Mouse (Mus musculus) E14TG2a.4 (cell line): ENCODE measurements around the gene Mbnl2.

Experiments
- H3K27me3 ChIP-seq: 2 replicates; pipeline ENCODE4 v1.6.1; 2014; ENCODE audit warnings: low read length, control low read depth; ENCODE audit not compliant: insufficient read depth
- H3K36me3 ChIP-seq: 2 replicates; pipeline ENCODE4 v1.6.1; 2014; ENCODE audit warnings: low read length, control low read depth; ENCODE audit not compliant: insufficient read depth
- H3K4me1 ChIP-seq: replicated peaks from 2 replicates; pipeline ENCODE4 v1.6.1; 2014; ENCODE audit warnings: low read depth, low read length, control low read depth
- H3K4me3 ChIP-seq: replicated peaks from 2 replicates; pipeline ENCODE4 v1.5.1; 2014; ENCODE audit warnings: mild to moderate bottlenecking, low read length
- H3K9me3 ChIP-seq: 2 replicates; pipeline ENCODE4 v1.6.1; 2014; ENCODE audit warnings: low read length, control low read depth
- CTCF ChIP-seq: conservative IDR thresholded peaks from 2 replicates; pipeline ENCODE4 v1.5.1; 2014; ENCODE audit warnings: low read length
- NANOG ChIP-seq: IDR thresholded peaks from 2 replicates; pipeline ENCODE4 v1.6.1; 2014; ENCODE audit warnings: borderline replicate concordance, low read length, mixed read lengths
- POU5F1 ChIP-seq: IDR thresholded peaks from 2 replicates; pipeline ENCODE4 v1.6.1; 2014; ENCODE audit warnings: low read length, borderline replicate concordance

Gene Mbnl2

GRCm38 (mm10) chr14:120335366-120335765 lies 59.9 kb downstream of the Mbnl2 start:
- no peaks in the 10 kb centered on the region for H3K36me3 ChIP-seq
- peaks cover 42% of the 10 kb centered on the region for H3K4me1 ChIP-seq
- TF ChIP-seq POU5F1, result no peak
- TF ChIP-seq NANOG, result no peak
- no peak for TF ChIP-seq CTCF
- no peak overlapping the region for H3K4me3 ChIP-seq
- no peaks in the 10 kb centered on the region for H3K9me3 ChIP-seq
- H3K27me3 ChIP-seq, result no peaks in the 10 kb centered on the region

- Histone ChIP-seq H3K4me3 (no peak overlapping the region), H3K9me3 (no peaks in the 10 kb centered on the region), H3K27me3 (no peaks in the 10 kb centered on the region), H3K36me3 (no peaks in the 10 kb centered on the region), H3K4me1 (peaks cover 37% of the 10 kb centered on the region)
- TF ChIP-seq NANOG, result no peak
- no peak for TF ChIP-seq POU5F1
- TF ChIP-seq CTCF, result no peak
These were observed 60.4 kb downstream of the Mbnl2 start for GRCm38 (mm10) chr14:120335871-120336270.

DNA sequence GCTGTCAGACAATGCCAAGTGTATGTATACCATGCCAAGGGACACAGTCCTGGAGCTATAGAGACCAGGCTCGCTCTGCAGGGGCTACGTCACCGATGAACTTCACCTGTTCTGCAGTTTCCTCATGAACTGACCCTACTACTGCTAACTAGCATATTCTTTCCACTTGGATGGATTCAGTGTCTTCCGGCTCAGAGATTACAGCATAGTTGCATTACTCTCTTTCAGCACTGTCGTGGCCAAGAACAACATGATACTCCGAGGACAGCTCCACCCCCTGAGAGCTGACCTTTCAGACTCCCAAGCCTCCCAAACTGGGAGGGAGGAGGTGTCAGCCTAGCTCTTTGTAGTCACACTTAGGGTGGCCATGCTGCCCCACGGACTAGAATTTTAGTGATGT lies 60.9 kb downstream of the Mbnl2 start:
- no peak overlapping the region for H3K4me3 ChIP-seq
- H3K27me3 ChIP-seq, result no peaks in the 10 kb centered on the region
- H3K36me3 ChIP-seq, result no peaks in the 10 kb centered on the region
- no peaks in the 10 kb centered on the region for H3K9me3 ChIP-seq
- TF ChIP-seq CTCF, result no peak
- no peak for TF ChIP-seq NANOG
- TF ChIP-seq POU5F1, result no peak
- H3K4me1 ChIP-seq, result peaks cover 36% of the 10 kb centered on the region

- TF ChIP-seq NANOG, result no peak
- no peak for TF ChIP-seq POU5F1
- TF ChIP-seq CTCF, result no peak
- Histone ChIP-seq H3K4me3 (no peak overlapping the region), H3K27me3 (no peaks in the 10 kb centered on the region)
These were observed 61.4 kb downstream of the Mbnl2 start for GRCm38 (mm10) chr14:120336841-120337240.

DNA sequence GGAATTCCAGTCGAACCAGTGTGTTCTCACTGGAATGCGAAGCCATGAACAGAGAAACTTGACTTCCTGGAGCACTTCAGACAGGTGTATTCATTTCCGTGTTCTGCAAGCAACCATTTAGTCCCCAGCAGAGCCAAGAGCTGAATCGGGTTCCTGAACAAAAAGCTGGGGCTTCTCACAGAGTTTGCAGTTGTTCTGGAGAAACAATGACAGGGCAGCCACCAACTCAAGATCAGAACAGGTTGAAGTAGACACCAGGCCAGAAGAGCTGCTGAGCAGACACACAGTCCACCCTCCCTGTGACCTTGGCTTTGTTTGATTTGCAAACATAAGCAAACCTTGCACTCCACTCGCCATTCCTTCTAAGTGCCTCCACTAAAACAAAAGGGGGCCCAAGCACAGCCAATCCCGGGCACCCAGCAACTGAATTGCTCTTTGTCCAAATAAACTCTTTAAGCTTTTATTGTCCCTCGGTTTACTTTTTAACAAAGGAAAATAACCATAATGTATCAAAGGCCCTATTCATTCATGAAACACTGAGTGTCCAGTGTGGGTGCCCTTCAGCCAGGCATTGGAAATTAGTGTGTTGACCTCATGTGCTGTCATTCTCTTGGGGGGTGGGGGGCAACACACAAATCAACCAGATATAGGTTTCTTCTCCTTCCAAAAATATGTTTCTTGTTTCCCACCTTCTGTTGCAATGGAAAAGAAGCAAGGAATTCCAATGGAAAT lies 62.4 kb downstream of the Mbnl2 start:
- Histone ChIP-seq H3K36me3 (no peaks in the 10 kb centered on the region), H3K9me3 (no peaks in the 10 kb centered on the region), H3K4me1 (peaks cover 36% of the 10 kb centered on the region), H3K4me3 (no peak overlapping the region), H3K27me3 (no peaks in the 10 kb centered on the region)
- TF ChIP-seq POU5F1, result no peak
- no peak for TF ChIP-seq CTCF
- TF ChIP-seq NANOG, result no peak

More at GRCm38 (mm10) chr14:120336841-120337240, 61.4 kb downstream of the Mbnl2 start:
- H3K4me1 ChIP-seq, result peaks cover 36% of the 10 kb centered on the region
- no peaks in the 10 kb centered on the region for H3K36me3 ChIP-seq
- H3K9me3 ChIP-seq, result no peaks in the 10 kb centered on the region

DNA sequence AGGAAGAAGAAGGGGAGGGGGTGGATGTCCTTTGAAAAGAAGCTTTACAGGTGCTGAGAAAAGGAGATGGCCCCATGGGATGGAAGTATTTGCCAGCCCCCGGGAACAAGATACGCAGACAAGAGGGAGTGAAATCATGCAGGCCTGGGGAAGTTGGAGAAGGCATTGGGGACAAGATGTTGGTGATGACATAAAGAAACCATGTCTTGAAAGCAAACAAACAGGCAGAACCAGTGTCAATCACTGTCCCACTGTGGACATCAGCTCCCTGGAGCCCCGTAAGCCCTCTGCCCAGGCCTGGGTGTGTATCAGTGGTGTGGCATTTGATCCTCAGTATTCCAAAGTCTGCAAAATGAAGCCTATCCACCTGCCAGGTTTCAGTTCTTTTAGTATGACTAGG lies 63.2 kb downstream of the Mbnl2 start:
- Histone ChIP-seq H3K4me3 (no peak overlapping the region), H3K36me3 (no peaks in the 10 kb centered on the region), H3K9me3 (no peaks in the 10 kb centered on the region), H3K27me3 (no peaks in the 10 kb centered on the region), H3K4me1 (peaks cover 36% of the 10 kb centered on the region)
- no peak for TF ChIP-seq POU5F1
- TF ChIP-seq CTCF, result no peak
- no peak for TF ChIP-seq NANOG

DNA sequence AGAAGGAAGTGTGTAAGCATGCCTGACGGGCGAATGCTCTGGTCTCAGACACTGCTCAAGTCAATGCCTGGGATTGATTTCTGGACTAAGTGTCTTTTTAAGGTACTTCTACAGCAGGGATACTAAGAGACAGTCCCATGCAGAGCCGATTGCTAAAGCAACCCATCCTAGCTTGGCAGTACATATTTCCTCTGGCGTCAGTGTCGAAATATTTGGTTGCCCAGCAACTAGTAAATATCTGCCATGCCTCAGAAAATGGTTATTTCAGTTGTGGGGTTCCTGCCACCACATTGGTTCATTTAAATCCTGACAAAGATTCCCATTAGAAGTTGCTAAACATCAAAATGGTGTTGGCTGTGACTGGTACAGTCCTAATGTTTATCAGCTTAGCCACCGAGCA lies 66.4 kb downstream of the Mbnl2 start:
- Histone ChIP-seq H3K4me1 (peaks cover 14% of the 10 kb centered on the region), H3K36me3 (no peaks in the 10 kb centered on the region), H3K9me3 (peaks cover 15% of the 10 kb centered on the region), H3K4me3 (no peak overlapping the region), H3K27me3 (no peaks in the 10 kb centered on the region)
- TF ChIP-seq NANOG (no peak), POU5F1 (no peak), CTCF (no peak)

DNA sequence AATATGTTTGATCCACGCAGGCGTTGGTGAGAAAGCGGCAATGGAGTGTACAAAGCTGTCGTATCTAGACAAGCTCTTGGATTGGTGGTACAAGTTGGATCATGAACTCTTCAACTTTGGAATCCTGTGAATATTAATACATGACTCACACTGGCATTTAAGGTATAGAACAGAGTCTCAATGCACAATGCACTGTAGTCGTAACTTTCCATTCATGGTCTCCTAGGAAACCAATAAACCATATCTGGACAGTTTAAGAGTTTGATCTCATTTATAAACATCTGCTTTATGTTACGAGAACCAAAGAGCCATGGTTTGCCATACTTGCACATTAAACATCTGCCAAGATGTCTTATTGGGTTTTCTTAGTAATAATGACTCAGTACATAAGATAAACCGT lies 66.9 kb downstream of the Mbnl2 start:
- H3K27me3 ChIP-seq, result no peaks in the 10 kb centered on the region
- no peak overlapping the region for H3K4me3 ChIP-seq
- peaks cover 12% of the 10 kb centered on the region for H3K4me1 ChIP-seq
- TF ChIP-seq NANOG (no peak), CTCF (no peak), POU5F1 (no peak)
- no peaks in the 10 kb centered on the region for H3K36me3 ChIP-seq
- H3K9me3 ChIP-seq, result peaks cover 19% of the 10 kb centered on the region

- H3K27me3 ChIP-seq, result no peaks in the 10 kb centered on the region
- no peak for TF ChIP-seq NANOG
- no peak for TF ChIP-seq POU5F1
- no peak for TF ChIP-seq CTCF
- peaks cover 25% of the 10 kb centered on the region for H3K9me3 ChIP-seq
- no peaks in the 10 kb centered on the region for H3K36me3 ChIP-seq
- H3K4me1 ChIP-seq, result no peaks in the 10 kb centered on the region
- no peak overlapping the region for H3K4me3 ChIP-seq
These were observed 69.2 kb downstream of the Mbnl2 start for GRCm38 (mm10) chr14:120344641-120345040.
